Mouse (Mus musculus): ENCODE data around the gene Slc51b.

- TF ChIP-seq ZC3H11A (IDR thresholded peaks at IDR 0.05; ENCODE audit: borderline replicate concordance, low read depth, low read length) (no peak), HCFC1 (IDR thresholded peaks at IDR 0.05; ENCODE audit: borderline replicate concordance, insufficient read depth, low read length) (no peak), MAFK (IDR thresholded peaks at IDR 0.05; ENCODE audit: insufficient read depth, low read depth, low read length) (no peak)
Measured at GRCm38 (mm10) chr9:65392638-65393364, 30.0 kb downstream of the Slc51b start.

Data from ES-E14 (cell line).